Mouse (Mus musculus) hindbrain, embryonic 14.5 days (tissue): ENCODE measurements at regions not wholly inside any gene's neighbourhood (a gene's known extent, or its start where the extent isn't known, plus 50 kb on each side); places are given as distances from the start of the nearest gene placed in this dataset.
A peak's percentile ranks its signal among the peaks of the same experiment; 100 is the strongest.

Experiments
- ATAC-seq: fragments of 200-750 bp; cut with Nextera tagmentation; 2 replicates; pipeline ENCODE4 v1.8.0; 2017; ENCODE audit warnings: moderate number of reproducible peaks, mild to moderate bottlenecking, moderate TSS enrichment, moderate library complexity; ENCODE audit not compliant: low FRiP score
- DNase-seq: peaks from one replicate; pipeline ENCODE4 v3.0.0-alpha.2; 2015; ENCODE audit warnings: low spot score
- H3K27ac ChIP-seq: fragments of 300-500 bp; sonication (generic); 2 replicates; pipeline ENCODE4 v1.5.1; 2014; ENCODE audit warnings: mild to moderate bottlenecking, moderate library complexity
- H3K27me3 ChIP-seq: fragments of 300-500 bp; sonication (generic); 2 replicates; pipeline ENCODE4 v1.6.1; 2014; ENCODE audit warnings: mild to moderate bottlenecking, low read length, mixed read lengths; ENCODE audit not compliant: control insufficient read depth, insufficient read depth
- H3K36me3 ChIP-seq: fragments of 300-500 bp; sonication (generic); replicated peaks from 2 replicates; pipeline ENCODE4 v1.6.1; 2014; ENCODE audit not compliant: control insufficient read depth, insufficient read depth
- H3K4me1 ChIP-seq: fragments of 300-500 bp; sonication (generic); replicated peaks from 2 replicates; pipeline ENCODE4 v1.6.1; 2014; ENCODE audit warnings: antibody characterized with exemption, low read length, mixed read lengths; ENCODE audit not compliant: control insufficient read depth, insufficient read depth
- H3K4me2 ChIP-seq: fragments of 300-500 bp; sonication (generic); replicated peaks from 2 replicates; pipeline ENCODE4 v1.6.1; 2014; ENCODE audit warnings: mild to moderate bottlenecking, moderate library complexity
- H3K4me3 ChIP-seq: fragments of 300-500 bp; sonication (generic); replicated peaks from 2 replicates; pipeline ENCODE4 v1.5.1; 2014; ENCODE audit warnings: mild to moderate bottlenecking, low read length
- H3K9ac ChIP-seq: fragments of 300-500 bp; sonication (generic); 2 replicates; pipeline ENCODE4 v1.6.1; 2014
- H3K9me3 ChIP-seq: fragments of 300-500 bp; sonication (generic); 2 replicates; pipeline ENCODE4 v1.6.1; 2016; ENCODE audit warnings: low read length; ENCODE audit not compliant: control insufficient read depth
- whole genome bisulfite sequencing: fragments of 180-500 bp; shearing (Covaris S2); extraction: QIAGEN DNeasy Blood & Tissue Kit; methylation state at CpG from one replicate; pipeline ENCODE4 v1.1.7; 2014; 5-methylcytosine and 5-hydroxymethylcytosine counted together

DNA sequence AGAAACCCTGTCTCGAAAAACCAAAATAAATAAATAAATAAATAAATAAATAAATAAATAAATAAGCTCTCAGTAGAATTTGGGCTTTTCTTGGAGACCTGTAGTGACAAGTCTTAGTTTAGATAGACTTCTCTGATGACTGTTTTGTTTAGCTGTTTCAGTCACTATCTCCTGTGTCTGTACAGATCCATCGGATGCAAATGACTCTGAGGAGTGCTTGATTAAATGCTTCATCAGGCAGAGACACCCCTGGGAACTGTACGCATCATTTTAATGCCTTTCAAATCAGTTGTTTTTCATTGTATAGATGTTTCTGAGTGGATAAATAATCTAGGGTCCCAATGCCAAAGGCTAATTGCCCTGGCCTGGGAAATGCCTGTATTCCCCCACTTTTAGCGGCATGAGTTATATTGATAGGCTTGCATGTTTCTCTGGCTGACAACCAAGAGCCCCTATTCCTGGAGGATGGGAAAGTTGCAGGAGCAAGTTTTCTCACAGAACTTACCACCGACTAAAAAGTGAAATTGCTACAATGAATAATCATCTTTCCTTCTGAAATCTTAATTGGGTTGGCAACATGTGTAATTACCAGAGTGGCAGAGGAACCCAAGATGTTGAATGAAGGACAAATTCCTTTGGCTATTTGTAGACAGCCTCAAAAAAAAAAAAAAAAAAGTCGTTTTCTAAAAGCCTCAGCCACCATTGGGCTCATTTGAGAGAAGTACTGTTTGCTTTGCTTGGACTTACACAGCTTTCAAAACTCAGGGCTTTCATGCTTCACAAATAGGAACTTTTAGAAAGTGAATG, 245.7 kb upstream of the Xrcc4 start:
- DNase-seq: no peak
- Histone ChIP-seq H3K4me1 (no peaks in the 10 kb centered on the region), H3K27me3 (no peaks in the 10 kb centered on the region), H3K27ac (no peak overlapping the region), H3K36me3 (no peaks in the 10 kb centered on the region), H3K4me3 (no peak overlapping the region), H3K9me3 (no peaks in the 10 kb centered on the region), H3K9ac (no peak overlapping the region), H3K4me2 (no peak overlapping the region)
- WGBS: 59% methylated on average over 6 of the region's 6 CpGs
- ATAC-seq: 0 out of 2 replicates have a peak, but pooled peaks have one; percentile 17

DNA sequence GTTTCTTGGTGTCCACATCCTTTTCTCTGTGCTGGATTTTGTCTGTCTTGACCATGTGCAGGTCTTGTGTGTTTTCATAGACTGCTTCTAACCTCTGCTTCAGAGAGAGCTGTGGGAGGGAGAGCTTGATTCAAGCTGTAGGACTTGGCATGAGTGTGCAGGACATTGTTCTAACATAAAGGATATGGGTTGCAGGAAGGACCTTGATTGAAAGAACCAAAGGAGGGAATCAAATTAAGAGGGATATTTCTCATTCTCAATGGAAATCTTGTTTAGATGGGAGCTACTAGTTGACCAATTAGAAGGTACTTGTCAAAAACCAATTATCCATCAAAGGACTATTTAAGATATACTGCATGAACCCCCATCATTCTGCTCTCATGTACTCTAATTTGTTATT, 244.9 kb upstream of the Xrcc4 start:
- DNase-seq (no peak), ATAC-seq (no peak)
- Histone ChIP-seq H3K4me2 (no peak overlapping the region), H3K4me1 (no peaks in the 10 kb centered on the region), H3K9ac (no peak overlapping the region), H3K36me3 (no peaks in the 10 kb centered on the region), H3K27me3 (no peaks in the 10 kb centered on the region), H3K4me3 (no peak overlapping the region), H3K27ac (no peak overlapping the region), H3K9me3 (no peaks in the 10 kb centered on the region)

- no peak overlapping the region for H3K4me3 ChIP-seq
- H3K4me2 ChIP-seq: no peak overlapping the region
- DNase-seq (no peak), ATAC-seq (no peak)
- H3K36me3 ChIP-seq: no peaks in the 10 kb centered on the region
- no peak overlapping the region for H3K27ac ChIP-seq
- H3K9ac ChIP-seq: no peak overlapping the region
- no peaks in the 10 kb centered on the region for H3K9me3 ChIP-seq
- 87% methylated on average over 3 of the region's 3 CpGs for WGBS
- H3K27me3 ChIP-seq: no peaks in the 10 kb centered on the region
- no peaks in the 10 kb centered on the region for H3K4me1 ChIP-seq
These were observed 235.8 kb upstream of the Xrcc4 start for GRCm38 (mm10) chr13:90325226-90325625.

DNA sequence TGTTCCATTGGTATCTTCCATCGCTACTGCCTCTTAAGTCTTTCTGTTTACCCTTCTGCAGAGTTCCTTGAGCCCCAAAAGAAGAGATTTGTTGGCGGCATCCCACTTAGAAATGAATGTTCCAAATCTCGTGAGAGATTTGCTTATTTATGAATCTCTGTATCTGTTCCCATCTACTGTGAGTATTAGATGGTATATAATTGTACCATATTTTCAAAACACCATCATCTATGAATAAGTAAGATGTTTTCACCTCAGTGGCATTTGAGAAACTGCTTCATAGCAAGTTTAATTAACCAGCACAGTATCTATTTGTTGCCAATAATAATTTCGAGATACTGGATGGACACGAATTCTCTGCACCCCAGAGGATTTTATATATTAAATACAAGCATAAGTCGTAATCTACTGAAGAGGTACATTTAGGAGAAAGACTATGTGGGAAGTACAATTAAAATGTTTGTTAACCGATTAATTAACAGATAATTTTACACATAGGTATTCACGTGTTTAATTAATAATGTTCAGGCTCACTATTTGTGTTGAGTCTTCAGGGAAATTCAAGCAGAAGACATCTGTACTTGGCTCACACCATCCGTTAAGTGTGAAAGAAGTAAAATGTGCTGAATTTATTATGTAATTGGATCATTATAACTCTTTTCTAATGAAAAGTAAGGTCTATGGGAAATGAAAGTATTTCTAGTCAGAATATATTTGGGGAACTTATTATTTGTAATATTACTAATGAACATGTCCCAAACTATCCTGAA, 224.0 kb upstream of the Xrcc4 start:
- 83% methylated on average over 9 of the region's 9 CpGs for WGBS
- Histone ChIP-seq H3K27ac (no peak overlapping the region), H3K9me3 (no peaks in the 10 kb centered on the region), H3K36me3 (no peaks in the 10 kb centered on the region), H3K27me3 (no peaks in the 10 kb centered on the region), H3K9ac (no peak overlapping the region), H3K4me1 (no peaks in the 10 kb centered on the region), H3K4me2 (no peak overlapping the region), H3K4me3 (no peak overlapping the region)
- ATAC-seq (no peak), DNase-seq (no peak)

GRCm38 (mm10) chr13:90310482-90310881, 221.1 kb upstream of the Xrcc4 start:
- ATAC-seq: no peak
- Histone ChIP-seq H3K9me3 (no peaks in the 10 kb centered on the region), H3K27me3 (no peaks in the 10 kb centered on the region), H3K4me1 (no peaks in the 10 kb centered on the region), H3K4me3 (no peak overlapping the region), H3K36me3 (no peaks in the 10 kb centered on the region), H3K4me2 (no peak overlapping the region), H3K27ac (no peak overlapping the region), H3K9ac (no peak overlapping the region)
- DNase-seq: no peak

- Histone ChIP-seq H3K36me3 (no peaks in the 10 kb centered on the region), H3K9me3 (no peaks in the 10 kb centered on the region), H3K4me3 (no peak overlapping the region), H3K27me3 (no peaks in the 10 kb centered on the region), H3K27ac (no peak overlapping the region), H3K4me2 (no peak overlapping the region), H3K9ac (no peak overlapping the region), H3K4me1 (no peaks in the 10 kb centered on the region)
- WGBS: 83% methylated on average over 3 of the region's 3 CpGs
- no peak for ATAC-seq
- DNase-seq: no peak
These were observed 211.1 kb upstream of the Xrcc4 start for GRCm38 (mm10) chr13:90300481-90300880.

- ATAC-seq (no peak), DNase-seq (no peak)
- H3K4me3 ChIP-seq: no peak overlapping the region
- H3K9me3 ChIP-seq: no peaks in the 10 kb centered on the region
- H3K36me3 ChIP-seq: no peaks in the 10 kb centered on the region
- no peak overlapping the region for H3K9ac ChIP-seq
- peak overlapping the region; percentile 47; the same call in 1 of the 2 replicates for H3K27ac ChIP-seq
- peaks cover 4% of the 10 kb centered on the region for H3K4me1 ChIP-seq
- 73% methylated on average over 5 of the region's 5 CpGs for WGBS
- no peaks in the 10 kb centered on the region for H3K27me3 ChIP-seq
- no peak overlapping the region; the same call in 1 of the 2 replicates for H3K4me2 ChIP-seq
These were observed 205.2 kb upstream of the Xrcc4 start for GRCm38 (mm10) chr13:90294648-90295007.

DNA sequence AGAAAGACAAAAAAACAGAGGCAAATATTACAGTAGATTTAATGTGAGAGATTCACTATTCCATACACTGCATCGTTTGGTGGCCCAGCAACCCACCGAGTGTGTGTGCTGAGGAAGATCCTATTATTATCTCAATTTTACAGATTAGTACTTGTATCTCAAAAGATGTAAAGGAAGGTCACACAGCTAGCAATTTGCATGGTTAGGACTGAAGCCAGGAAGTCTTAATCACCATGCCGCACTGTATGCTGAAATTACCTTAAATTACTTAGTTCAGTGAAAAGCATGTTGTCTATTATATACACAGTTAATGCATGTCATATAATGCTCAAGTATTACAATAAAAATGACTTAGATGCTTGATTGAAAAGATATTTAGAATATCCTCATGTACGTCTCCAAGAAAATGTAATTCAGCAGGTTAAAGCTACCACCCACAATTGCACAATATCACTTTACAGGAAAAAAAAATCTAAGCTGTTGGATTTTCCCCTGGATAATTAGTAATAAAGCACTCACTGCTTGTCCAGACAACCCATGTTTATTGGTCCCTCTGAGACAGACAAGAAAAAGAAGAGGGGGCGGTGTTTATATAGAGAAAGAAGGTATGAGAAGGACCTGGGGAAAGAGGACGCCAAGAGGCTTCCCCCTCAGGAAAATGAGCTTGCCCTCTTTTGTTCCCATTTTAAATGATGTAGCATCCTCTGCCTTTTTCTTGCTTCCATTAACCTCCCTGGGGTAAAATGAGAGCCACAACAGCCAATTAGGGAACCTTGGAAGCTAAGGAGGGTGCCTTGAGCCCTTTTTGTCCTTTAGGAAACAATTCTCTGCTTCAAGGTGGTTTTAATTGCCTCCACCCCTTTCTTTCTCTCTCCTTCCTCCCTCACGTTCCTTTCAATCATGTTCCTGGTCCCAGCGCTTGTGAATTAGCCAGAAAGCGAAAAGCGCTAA, 204.6 kb upstream of the Xrcc4 start:
- no peak overlapping the region for H3K4me3 ChIP-seq
- no peak overlapping the region for H3K9ac ChIP-seq
- no peaks in the 10 kb centered on the region for H3K36me3 ChIP-seq
- no peaks in the 10 kb centered on the region for H3K27me3 ChIP-seq
- WGBS: 49% methylated on average over 10 of the region's 10 CpGs
- no peaks in the 10 kb centered on the region for H3K9me3 ChIP-seq
- peaks cover 4% of the 10 kb centered on the region for H3K4me1 ChIP-seq
- no peak overlapping the region; the same call in 1 of the 2 replicates for H3K4me2 ChIP-seq
- peak overlapping the region; percentile 47; the same call in 1 of the 2 replicates for H3K27ac ChIP-seq
- DNase-seq (no peak), ATAC-seq (peak; percentile 48; the same call in 1 of the 2 replicates)

GRCm38 (mm10) chr13:90292905-90293304, 203.5 kb upstream of the Xrcc4 start:
- Histone ChIP-seq H3K4me2 (no peak overlapping the region), H3K9me3 (no peaks in the 10 kb centered on the region), H3K4me1 (peaks cover 4% of the 10 kb centered on the region), H3K27ac (no peak overlapping the region), H3K36me3 (no peaks in the 10 kb centered on the region), H3K9ac (no peak overlapping the region), H3K27me3 (no peaks in the 10 kb centered on the region), H3K4me3 (no peak overlapping the region)
- DNase-seq: no peak
- ATAC-seq: no peak
- WGBS: 38% methylated on average over 4 of the region's 4 CpGs
